Mouse (Mus musculus) hindbrain, postnatal 0 days (tissue): ENCODE results near the gene Slc2a13. TPM values are rescaled to one million over a fixed set of nuclear protein-coding genes. Genes with fewer than 3 reads are reported as not detected.
A peak's percentile ranks its signal among the peaks of the same experiment; 100 is the strongest.

Source experiments
- ATAC-seq: fragments of 200-750 bp; cut with Nextera tagmentation; 2 replicates; pipeline ENCODE4 v1.8.0; 2017; ENCODE audit warnings: mild to moderate bottlenecking, moderate TSS enrichment, moderate library complexity
- DNase-seq: peaks from one replicate; pipeline ENCODE4 v3.0.0-alpha.2; 2015; ENCODE audit warnings: low spot score
- H3K27ac ChIP-seq: fragments of 300-500 bp; sonication (generic); 2 replicates; pipeline ENCODE4 v1.5.1; 2014; ENCODE audit warnings: mild to moderate bottlenecking
- H3K27me3 ChIP-seq: fragments of 300-500 bp; sonication (generic); 2 replicates; pipeline ENCODE4 v1.6.1; 2014; ENCODE audit warnings: low read length, mixed read lengths; ENCODE audit not compliant: insufficient read depth
- H3K36me3 ChIP-seq: fragments of 300-500 bp; sonication (generic); 2 replicates; pipeline ENCODE4 v1.6.1; 2014; ENCODE audit warnings: low read length, mixed read lengths; ENCODE audit not compliant: insufficient read depth
- H3K4me1 ChIP-seq: fragments of 300-500 bp; sonication (generic); 2 replicates; pipeline ENCODE4 v1.6.1; 2014; ENCODE audit warnings: antibody characterized with exemption, low read length, mixed read lengths; ENCODE audit not compliant: insufficient read depth
- H3K4me2 ChIP-seq: fragments of 300-500 bp; sonication (generic); 2 replicates; pipeline ENCODE4 v1.6.1; 2014; ENCODE audit warnings: low read depth, mild to moderate bottlenecking, low read length, moderate library complexity, mixed read lengths
- H3K4me3 ChIP-seq: fragments of 300-500 bp; sonication (generic); 2 replicates; pipeline ENCODE4 v1.5.1; 2014; ENCODE audit warnings: low read length
- H3K9ac ChIP-seq: fragments of 300-500 bp; sonication (generic); replicated peaks from 2 replicates; pipeline ENCODE4 v1.6.1; 2014; ENCODE audit warnings: mild to moderate bottlenecking, low read length, moderate library complexity, mixed read lengths
- H3K9me3 ChIP-seq: fragments of 300-500 bp; sonication (generic); 2 replicates; pipeline ENCODE4 v1.6.1; 2016; ENCODE audit warnings: low read length, mixed read lengths
- CTCF ChIP-seq: IDR thresholded peaks from 2 replicates; pipeline ENCODE4 v1.5.1; 2016; ENCODE audit warnings: antibody characterized with exemption, control low read depth, low read depth
- WGBS: fragments of 180-500 bp; shearing (Covaris S2); extraction: QIAGEN DNeasy Blood & Tissue Kit; methylation state at CpG from one replicate; pipeline ENCODE4 v1.1.7; 2014; 5-methylcytosine and 5-hydroxymethylcytosine counted together
- polyA plus RNA-seq: library from polyadenylated mRNA; unstranded; fragments of >200 nt; fragmentation: Nextera tagmentation; extraction: Ambion mirVana; gene quantifications from 2 replicates; pipeline ENCODE4 v1.2.1, GENCODE M21; 2015
- total RNA-seq: library from RNA; depleted of rRNA; stranded (reverse); fragments of >200 nt; gene quantifications from 2 replicates; pipeline ENCODE4 v1.2.3, GENCODE M21; 2014; rRNA removed

Gene Slc2a13
- 27.9 and 32.5 TPM in 2 replicates for total RNA-seq
- polyA plus RNA-seq, result 4.3 and 4.4 TPM in 2 replicates

- ATAC-seq (peak; percentile 97), DNase-seq (peak; percentile 96)
- Histone ChIP-seq H3K27ac (peak within 1 kb of the TSS; percentile 88), H3K4me1 (0 out of 2 replicates have a peak, but pooled peaks cover 5% of the 10 kb centered on the region), H3K9ac (peak within 1 kb of the TSS; percentile 87), H3K4me2 (peak within 1 kb of the TSS; percentile 86), H3K27me3 (no peaks in the 10 kb centered on the region), H3K36me3 (no peaks in the 10 kb centered on the region), H3K9me3 (no peaks in the 10 kb centered on the region), H3K4me3 (peak within 1 kb of the TSS; percentile 85)
- WGBS, result 0% methylated on average over 26 of the region's 26 CpGs
- TF ChIP-seq CTCF, result peak; percentile 47
Observed at GRCm38 (mm10) chr15:91573111-91573538, at the start of gene Slc2a13. Slc2a13 (minus strand) TSS chr15:91573261.

DNA sequence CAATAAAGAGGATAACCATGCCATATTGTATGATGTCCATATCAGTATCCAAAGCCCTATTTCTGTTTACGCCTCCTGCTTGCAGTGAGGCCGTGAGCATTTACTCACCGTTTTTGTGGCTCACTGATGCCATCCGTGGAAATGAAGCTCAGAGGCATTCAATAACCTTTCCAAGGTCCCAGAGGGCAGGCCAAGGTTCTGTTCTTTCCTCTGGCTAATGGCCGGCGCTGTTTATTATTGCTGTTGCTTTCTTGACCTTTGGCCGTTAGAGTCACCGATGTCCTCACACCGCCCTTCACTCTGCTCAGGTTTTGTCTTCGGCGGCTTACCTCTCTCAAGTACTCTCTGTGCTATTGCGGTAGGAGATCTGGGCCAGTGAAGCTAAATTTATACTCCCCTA is 43.0 kb upstream of the Slc2a13 start:
- ATAC-seq, result no peak
- WGBS, result 84% methylated on average over 12 of the region's 12 CpGs
- no peak overlapping the region for H3K27ac ChIP-seq

DNA sequence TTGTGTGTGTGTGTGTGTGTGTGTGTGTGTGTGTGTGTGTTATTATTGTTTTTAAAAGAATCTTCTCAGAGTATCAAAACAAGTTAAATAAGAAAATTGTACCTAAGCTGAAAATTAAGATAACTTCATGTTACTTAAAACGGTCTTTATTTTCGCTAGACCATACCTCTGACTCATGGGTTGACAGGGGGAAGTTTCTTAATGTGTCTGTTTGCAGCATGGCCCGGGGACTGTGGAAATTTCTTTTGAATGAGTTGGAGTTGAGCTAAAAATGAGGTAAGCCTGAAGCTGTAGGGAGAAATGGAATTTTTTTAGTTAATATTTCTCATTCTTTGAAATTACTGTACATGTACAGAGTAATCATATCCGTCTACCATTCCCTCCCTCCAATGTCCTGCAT is 42.5 kb upstream of the Slc2a13 start:
- Histone ChIP-seq H3K27me3 (no peaks in the 10 kb centered on the region), H3K36me3 (no peaks in the 10 kb centered on the region), H3K27ac (no peak overlapping the region), H3K4me1 (no peaks in the 10 kb centered on the region), H3K9ac (no peak overlapping the region), H3K9me3 (no peaks in the 10 kb centered on the region), H3K4me2 (no peak overlapping the region), H3K4me3 (no peak overlapping the region)
- no peak for TF ChIP-seq CTCF
- 94% methylated on average over 4 of the region's 4 CpGs for WGBS
- DNase-seq (no peak), ATAC-seq (no peak)

More for the DNA sequence above, 43.0 kb upstream of the Slc2a13 start:
- H3K36me3 ChIP-seq, result no peaks in the 10 kb centered on the region
- H3K9ac ChIP-seq, result no peak overlapping the region
- no peak overlapping the region for H3K4me2 ChIP-seq
- no peak for TF ChIP-seq CTCF
- no peaks in the 10 kb centered on the region for H3K4me1 ChIP-seq
- no peak for DNase-seq
- H3K4me3 ChIP-seq, result no peak overlapping the region
- no peaks in the 10 kb centered on the region for H3K27me3 ChIP-seq
- H3K9me3 ChIP-seq, result no peaks in the 10 kb centered on the region

GRCm38 (mm10) chr15:91613981-91614665 is 41.1 kb upstream of the Slc2a13 start:
- Histone ChIP-seq H3K36me3 (no peaks in the 10 kb centered on the region), H3K4me1 (no peaks in the 10 kb centered on the region), H3K4me3 (no peak overlapping the region), H3K27ac (peak overlapping the region; percentile 62), H3K27me3 (no peaks in the 10 kb centered on the region), H3K9ac (no peak overlapping the region), H3K9me3 (no peaks in the 10 kb centered on the region), H3K4me2 (no peak overlapping the region)
- DNase-seq, result peak; percentile 68
- peak; percentile 59 for ATAC-seq
- no peak for TF ChIP-seq CTCF
- 64% methylated on average over 11 of the region's 11 CpGs for WGBS

GRCm38 (mm10) chr15:91609713-91610112 is 36.7 kb upstream of the Slc2a13 start:
- H3K4me2 ChIP-seq, result no peak overlapping the region
- 27% methylated on average over 8 of the region's 8 CpGs for WGBS
- no peak for ATAC-seq
- H3K27me3 ChIP-seq, result no peaks in the 10 kb centered on the region
- no peak overlapping the region for H3K4me3 ChIP-seq
- peak; percentile 81 for DNase-seq
- TF ChIP-seq CTCF, result peak; percentile 72
- H3K36me3 ChIP-seq, result no peaks in the 10 kb centered on the region
- H3K9me3 ChIP-seq, result no peaks in the 10 kb centered on the region
- H3K27ac ChIP-seq, result no peak overlapping the region
- no peaks in the 10 kb centered on the region for H3K4me1 ChIP-seq
- H3K9ac ChIP-seq, result no peak overlapping the region

- WGBS, result 84% methylated on average over 2 of the region's 2 CpGs
- DNase-seq, result no peak
Observed at GRCm38 (mm10) chr15:91608811-91609210, 35.8 kb upstream of the Slc2a13 start.

DNA sequence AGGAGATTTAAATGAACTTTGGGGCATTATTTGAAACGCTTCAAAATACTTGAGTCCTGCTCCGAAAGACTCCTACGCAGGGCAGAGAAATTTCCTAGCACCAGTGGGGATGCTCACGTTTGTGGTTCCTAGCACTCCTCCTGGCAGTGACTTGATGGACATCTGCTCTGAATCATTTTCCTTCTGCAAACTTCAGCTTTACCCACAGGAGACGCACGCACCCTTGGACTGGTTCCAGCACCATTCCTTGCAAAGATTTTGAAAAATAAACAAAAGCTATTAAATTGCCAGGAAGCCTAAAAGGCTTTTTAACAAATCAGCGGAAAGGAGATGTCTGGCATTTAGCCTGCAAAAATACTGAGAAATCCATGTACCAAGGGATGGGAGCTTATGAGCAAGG is 28.1 kb upstream of the Slc2a13 start:
- ATAC-seq, result no peak
- Histone ChIP-seq H3K27ac (no peak overlapping the region), H3K4me2 (no peak overlapping the region), H3K4me1 (no peaks in the 10 kb centered on the region), H3K4me3 (no peak overlapping the region), H3K9me3 (no peaks in the 10 kb centered on the region), H3K27me3 (no peaks in the 10 kb centered on the region), H3K9ac (no peak overlapping the region), H3K36me3 (no peaks in the 10 kb centered on the region)
- TF ChIP-seq CTCF, result no peak
- WGBS, result 59% methylated on average over 7 of the region's 7 CpGs
- DNase-seq, result peak; percentile 8

More at GRCm38 (mm10) chr15:91608811-91609210, 35.8 kb upstream of the Slc2a13 start:
- Histone ChIP-seq H3K4me1 (no peaks in the 10 kb centered on the region), H3K4me2 (no peak overlapping the region), H3K9ac (no peak overlapping the region), H3K9me3 (no peaks in the 10 kb centered on the region), H3K36me3 (no peaks in the 10 kb centered on the region), H3K27ac (no peak overlapping the region), H3K4me3 (no peak overlapping the region), H3K27me3 (no peaks in the 10 kb centered on the region)
- TF ChIP-seq CTCF, result no peak
- ATAC-seq, result no peak
